Mouse (Mus musculus) midbrain, postnatal 0 days (tissue): ENCODE data around the gene Defb13. TPM values are rescaled to one million over a fixed set of nuclear protein-coding genes. Genes with fewer than 3 reads are reported as not detected.
"Not testable (repeated sequence)": the region's sequence is repeated elsewhere in the genome, so short reads cannot be mapped to it uniquely, and the experiment has no call there.

Experiments
- ATAC-seq: fragments of 200-750 bp; cut with Nextera tagmentation; 2 replicates; pipeline ENCODE4 v1.8.0; 2017; ENCODE audit warnings: moderate number of reproducible peaks, mild to moderate bottlenecking, moderate TSS enrichment, moderate library complexity; ENCODE audit not compliant: low FRiP score
- DNase-seq: peaks from one replicate; pipeline ENCODE4 v3.0.0-alpha.2; 2015; ENCODE audit warnings: low spot score
- H3K27ac ChIP-seq: fragments of 300-500 bp; sonication (generic); 2 replicates; pipeline ENCODE4 v1.5.1; 2014; ENCODE audit warnings: low read depth, mild to moderate bottlenecking, low read length, mixed read lengths
- H3K27me3 ChIP-seq: fragments of 300-500 bp; sonication (generic); 2 replicates; pipeline ENCODE4 v1.6.1; 2014; ENCODE audit warnings: low read length, control low read depth, mixed read lengths; ENCODE audit not compliant: insufficient read depth
- H3K36me3 ChIP-seq: fragments of 300-500 bp; sonication (generic); 2 replicates; pipeline ENCODE4 v1.6.1; 2014; ENCODE audit warnings: low read length, control low read depth, mixed read lengths; ENCODE audit not compliant: insufficient read depth
- H3K4me1 ChIP-seq: fragments of 300-500 bp; sonication (generic); 2 replicates; pipeline ENCODE4 v1.6.1; 2014; ENCODE audit warnings: mild to moderate bottlenecking, control low read depth, antibody characterized with exemption, low read length, mixed read lengths; ENCODE audit not compliant: insufficient read depth
- H3K4me2 ChIP-seq: fragments of 300-500 bp; sonication (generic); 2 replicates; pipeline ENCODE4 v1.6.1; 2014; ENCODE audit warnings: low read depth, mild to moderate bottlenecking, low read length, mixed read lengths; ENCODE audit not compliant: poor library complexity, severe bottlenecking
- H3K4me3 ChIP-seq: fragments of 300-500 bp; sonication (generic); 2 replicates; pipeline ENCODE4 v1.5.1; 2014; ENCODE audit warnings: low read depth, mild to moderate bottlenecking, low read length, moderate library complexity
- H3K9ac ChIP-seq: fragments of 300-500 bp; sonication (generic); replicated peaks from 2 replicates; pipeline ENCODE4 v1.6.1; 2014; ENCODE audit warnings: mild to moderate bottlenecking, low read length, moderate library complexity, mixed read lengths; ENCODE audit not compliant: poor library complexity, severe bottlenecking
- H3K9me3 ChIP-seq: fragments of 300-500 bp; sonication (generic); 2 replicates; pipeline ENCODE4 v1.6.1; 2016; ENCODE audit warnings: low read length, control low read depth
- CTCF ChIP-seq: IDR thresholded peaks from 2 replicates; pipeline ENCODE4 v1.5.1; 2016; ENCODE audit warnings: antibody characterized with exemption, mild to moderate bottlenecking
- WGBS: fragments of 180-500 bp; shearing (Covaris S2); extraction: QIAGEN DNeasy Blood & Tissue Kit; methylation state at CpG from one replicate; pipeline ENCODE4 v1.1.7; 2014; 5-methylcytosine and 5-hydroxymethylcytosine counted together
- polyA plus RNA-seq: library from polyadenylated mRNA; unstranded; fragments of >200 nt; fragmentation: Nextera tagmentation; extraction: Ambion mirVana; gene quantifications from 2 replicates; pipeline ENCODE4 v1.2.1, GENCODE M21; 2015
- total RNA-seq: library from RNA; depleted of rRNA; stranded (reverse); fragments of >200 nt; gene quantifications from 2 replicates; pipeline ENCODE4 v1.2.3, GENCODE M21; 2014; rRNA removed

Gene Defb13
- total RNA-seq = not detected in 2 replicates
- not detected in 2 replicates for polyA plus RNA-seq

DNA sequence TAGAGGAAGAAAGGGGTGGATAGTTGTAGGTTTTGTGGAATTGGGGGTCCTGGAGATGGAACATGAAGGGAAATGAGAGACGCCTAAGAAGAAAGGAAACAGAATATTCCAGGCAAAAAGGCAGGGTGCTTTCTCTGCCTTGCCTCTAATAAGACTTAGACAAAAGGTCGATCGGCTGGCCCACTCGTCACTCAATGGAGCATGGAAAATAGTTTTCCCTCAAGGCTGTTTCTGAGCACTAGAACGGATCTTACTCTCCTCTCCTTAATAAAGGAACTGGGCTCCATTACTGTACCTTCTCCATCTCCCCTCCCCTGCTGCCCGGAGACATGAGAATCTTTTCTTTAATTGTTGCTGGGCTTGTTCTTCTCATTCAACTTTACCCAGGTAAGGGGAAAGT is at the start of gene Defb13:
TSS of gene Defb13 (plus strand) at position 301 of the 400 bp plus-strand sequence.
- no peaks in the 10 kb centered on the region for H3K27me3 ChIP-seq
- no peaks in the 10 kb centered on the region for H3K36me3 ChIP-seq
- H3K4me1 ChIP-seq = no peaks in the 10 kb centered on the region
- no peak within 1 kb of the TSS for H3K27ac ChIP-seq
- no peak within 1 kb of the TSS for H3K4me3 ChIP-seq
- no peak within 1 kb of the TSS for H3K4me2 ChIP-seq
- no peak for TF ChIP-seq CTCF
- no peaks in the 10 kb centered on the region for H3K9me3 ChIP-seq
- ATAC-seq (no peak), DNase-seq (no peak)
- 83% methylated on average over 6 of the region's 6 CpGs for WGBS
- H3K9ac ChIP-seq = no peak within 1 kb of the TSS

DNA sequence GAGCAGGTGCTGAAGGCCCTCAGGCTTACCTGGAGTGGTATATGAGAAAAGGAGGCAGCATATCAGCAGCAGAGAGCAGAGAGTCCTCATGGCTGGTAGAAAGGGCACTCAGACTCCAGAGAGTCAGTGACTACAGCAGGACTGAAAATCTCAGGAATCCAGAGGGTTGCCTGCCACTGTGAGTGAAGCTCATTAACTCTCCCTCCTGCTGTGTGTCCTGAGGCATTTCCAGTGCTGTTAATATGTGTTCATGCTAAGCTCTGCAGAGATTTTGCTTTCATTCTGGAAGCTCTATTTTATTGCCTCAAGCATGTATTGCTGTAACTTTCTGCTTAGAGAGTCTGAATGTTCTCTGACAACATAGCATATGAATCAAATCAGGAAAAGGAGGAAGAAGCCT is 40.3 kb upstream of the Defb13 start, which contains the start of gene Defb11:
TSS of gene Defb11 (minus strand) at position 123 of the 400 bp plus-strand sequence.
- H3K9ac ChIP-seq, H3K4me3 ChIP-seq, H3K36me3 ChIP-seq, H3K27ac ChIP-seq, H3K27me3 ChIP-seq, H3K9me3 ChIP-seq, H3K4me1 ChIP-seq, H3K4me2 ChIP-seq: not testable (repeated sequence)
- ATAC-seq (peak; percentile 82), DNase-seq (peak; percentile 11)

DNA sequence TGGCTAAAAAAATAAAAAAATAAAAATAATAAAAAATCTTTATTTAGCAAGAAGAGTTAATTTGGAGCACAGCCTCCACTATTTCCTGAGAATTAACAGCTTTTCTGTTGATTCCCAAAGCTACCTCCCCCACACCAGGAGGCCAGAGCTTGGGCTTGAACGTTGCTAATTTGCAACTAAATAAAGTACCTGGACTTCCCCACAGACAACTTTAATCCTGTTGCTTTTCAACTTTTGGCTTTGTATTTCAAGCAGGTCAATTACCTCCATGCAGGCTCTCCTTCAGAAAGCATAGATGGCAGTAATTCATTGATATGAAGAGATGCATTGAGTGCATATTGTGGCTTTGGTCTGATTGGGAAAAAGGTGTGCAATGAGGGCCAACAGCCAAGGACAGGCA is 34.6 kb upstream of the Defb13 start:
- no peak for DNase-seq
- H3K9ac ChIP-seq = no peak overlapping the region
- H3K4me1 ChIP-seq = no peaks in the 10 kb centered on the region
- H3K4me2 ChIP-seq = no peak overlapping the region
- 3% methylated on average over 1 of the region's 1 CpGs for WGBS
- no peak overlapping the region for H3K4me3 ChIP-seq
- no peaks in the 10 kb centered on the region for H3K36me3 ChIP-seq
- H3K9me3 ChIP-seq = no peaks in the 10 kb centered on the region
- no peaks in the 10 kb centered on the region for H3K27me3 ChIP-seq
- no peak for ATAC-seq
- TF ChIP-seq CTCF = no peak
- H3K27ac ChIP-seq = no peak overlapping the region

DNA sequence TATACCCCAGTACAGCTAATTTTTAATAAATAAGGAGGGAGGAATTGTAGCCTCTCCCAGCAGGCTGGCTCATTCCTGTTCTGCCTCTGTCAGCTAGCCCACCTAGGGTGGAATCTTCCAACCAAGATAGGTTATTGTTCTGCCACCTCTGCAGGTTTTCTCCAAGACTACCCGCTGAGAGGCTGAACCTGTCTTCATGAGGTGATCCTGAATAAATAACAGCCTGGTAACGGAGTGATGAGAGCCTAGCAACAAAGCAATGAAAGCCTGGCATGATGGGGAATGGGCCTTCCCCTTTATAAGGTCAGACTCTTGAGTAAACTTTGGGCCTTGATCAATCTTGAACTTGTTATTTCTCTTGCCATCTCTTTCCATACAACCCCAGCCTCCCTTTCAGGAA is 34.0 kb upstream of the Defb13 start:
- no peak for TF ChIP-seq CTCF
- ATAC-seq (no peak), DNase-seq (no peak)
- H3K27ac ChIP-seq = no peak overlapping the region
- H3K9me3 ChIP-seq = no peaks in the 10 kb centered on the region
- H3K4me3 ChIP-seq = no peak overlapping the region
- 18% methylated on average over 2 of the region's 2 CpGs for WGBS
- no peaks in the 10 kb centered on the region for H3K36me3 ChIP-seq
- no peak overlapping the region for H3K4me2 ChIP-seq
- no peaks in the 10 kb centered on the region for H3K4me1 ChIP-seq
- H3K9ac ChIP-seq = no peak overlapping the region
- H3K27me3 ChIP-seq = no peaks in the 10 kb centered on the region

DNA sequence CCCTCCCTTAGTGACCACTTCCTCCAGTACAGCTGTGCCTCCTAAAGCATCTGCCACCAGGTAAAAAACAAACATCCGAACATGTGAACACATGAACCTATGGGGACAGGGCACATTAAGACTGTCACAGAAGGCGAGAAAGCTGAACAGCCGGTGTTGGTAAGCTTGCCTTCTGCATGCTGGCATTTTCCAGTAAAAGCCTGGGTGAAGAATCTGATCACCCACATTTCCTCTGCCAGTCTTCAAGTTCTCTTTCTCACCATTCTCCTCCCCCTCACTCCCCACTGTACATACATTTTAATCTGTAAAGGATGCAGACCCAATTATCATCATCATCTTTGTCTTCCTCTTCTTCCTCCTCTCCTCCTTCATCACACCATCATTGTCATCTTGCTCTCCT is 30.9 kb upstream of the Defb13 start:
- TF ChIP-seq CTCF = no peak
- no peaks in the 10 kb centered on the region for H3K27me3 ChIP-seq
- H3K4me2 ChIP-seq = no peak overlapping the region
- no peak for DNase-seq
- no peaks in the 10 kb centered on the region for H3K36me3 ChIP-seq
- no peak for ATAC-seq
- no peak overlapping the region for H3K27ac ChIP-seq
- no peak overlapping the region for H3K9ac ChIP-seq
- 90% methylated on average over 3 of the region's 3 CpGs for WGBS
- no peak overlapping the region for H3K4me3 ChIP-seq
- no peaks in the 10 kb centered on the region for H3K4me1 ChIP-seq
- H3K9me3 ChIP-seq = no peaks in the 10 kb centered on the region

DNA sequence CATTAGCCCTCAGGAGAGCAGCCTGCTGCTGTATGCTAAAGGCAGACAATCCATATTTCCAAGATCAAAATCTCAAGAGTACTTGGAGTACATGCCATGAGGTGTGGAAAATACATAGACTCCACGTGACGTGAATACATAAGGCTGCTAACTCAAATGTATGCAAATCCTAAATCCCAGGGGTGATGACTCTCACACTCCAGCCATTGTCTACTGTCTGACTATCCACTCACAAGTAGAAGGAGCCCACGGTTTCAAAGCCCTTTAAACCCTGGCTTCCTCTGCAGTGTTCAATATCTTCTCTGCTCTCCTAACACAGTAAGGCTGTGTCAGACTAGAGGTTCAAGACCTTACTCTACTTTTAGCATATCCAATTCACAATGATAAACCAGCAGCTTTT is 15.8 kb upstream of the Defb13 start:
- ATAC-seq, H3K27me3 ChIP-seq, H3K9ac ChIP-seq, H3K4me2 ChIP-seq, H3K4me1 ChIP-seq, H3K36me3 ChIP-seq, H3K9me3 ChIP-seq, H3K27ac ChIP-seq, H3K4me3 ChIP-seq, DNase-seq: not testable (repeated sequence)
- WGBS = 40% methylated on average over 3 of the region's 3 CpGs
